ENCODE assay signal across 17 mouse cellular contexts in genomic region chr2:79998460-79998859, GRCm38 (mm10).
"Had no signal": no experiment of that assay in that cellular context is flagged by ENCODE, and none has a peak within 500 bp of the region (broad histone marks: within the 10 kb centered on the region; RNA-seq: fewer than 3 reads in every experiment).

No protein-coding gene starts in this region.

- H3K9ac ChIP-seq: liver, embryonic 13.5 days; liver, embryonic 15.5 days; lung, embryonic 14.5 days; midbrain, embryonic 12.5 days; neural tube, embryonic 13.5 days; neural tube, embryonic 15.5 days; stomach, embryonic 15.5 days had no signal

- H3K4me2 ChIP-seq: liver, embryonic 13.5 days; liver, embryonic 15.5 days; lung, embryonic 14.5 days; midbrain, embryonic 12.5 days; neural tube, embryonic 13.5 days; neural tube, embryonic 15.5 days; stomach, embryonic 15.5 days had no signal

- DNase-seq: liver, embryonic 13.5 days; lung, adult 18-20 months; lung, embryonic 14.5 days; midbrain, embryonic 14.5 days; right cerebral cortex, postnatal 14 days; thymus, adult 2 months; thymus, postnatal 25 days; thymus, postnatal 4 days had no signal

- ATAC-seq: midbrain, embryonic 16.5 days had no signal

- H3K27me3 ChIP-seq: liver, embryonic 13.5 days; liver, embryonic 15.5 days; midbrain, embryonic 12.5 days; neural tube, embryonic 13.5 days; neural tube, embryonic 15.5 days; stomach, embryonic 15.5 days had no signal

- H3K27ac ChIP-seq: liver, embryonic 13.5 days; liver, embryonic 15.5 days; midbrain, embryonic 10.5 days; midbrain, embryonic 12.5 days; neural tube, embryonic 13.5 days; neural tube, embryonic 15.5 days; stomach, embryonic 15.5 days; stomach, postnatal 0 days had no signal

- H3K4me3 ChIP-seq: liver, embryonic 13.5 days; liver, embryonic 15.5 days; midbrain, embryonic 10.5 days; midbrain, embryonic 12.5 days; myocyte; neural tube, embryonic 13.5 days; neural tube, embryonic 15.5 days; stomach, embryonic 15.5 days had no signal

- H3K4me1 ChIP-seq: liver, embryonic 13.5 days; liver, embryonic 15.5 days; midbrain, embryonic 10.5 days; midbrain, embryonic 12.5 days; neural tube, embryonic 13.5 days; neural tube, embryonic 15.5 days; stomach, embryonic 15.5 days had no signal

- H3K9me3 ChIP-seq: liver, embryonic 13.5 days; liver, embryonic 15.5 days; midbrain, embryonic 10.5 days; midbrain, embryonic 12.5 days; neural tube, embryonic 13.5 days; neural tube, embryonic 15.5 days; stomach, embryonic 15.5 days had no signal

- H3K36me3 ChIP-seq: liver, embryonic 13.5 days; liver, embryonic 15.5 days; midbrain, embryonic 10.5 days; midbrain, embryonic 12.5 days; neural tube, embryonic 13.5 days; neural tube, embryonic 15.5 days; stomach, embryonic 15.5 days had no signal
